Mouse (Mus musculus) heart, adult 11 months (tissue): ENCODE measurements around the gene Lcn10.

Experiments used
- DNase-seq: peaks from one replicate; pipeline ENCODE4 v3.0.0; 2022

Lcn10 gene

DNA sequence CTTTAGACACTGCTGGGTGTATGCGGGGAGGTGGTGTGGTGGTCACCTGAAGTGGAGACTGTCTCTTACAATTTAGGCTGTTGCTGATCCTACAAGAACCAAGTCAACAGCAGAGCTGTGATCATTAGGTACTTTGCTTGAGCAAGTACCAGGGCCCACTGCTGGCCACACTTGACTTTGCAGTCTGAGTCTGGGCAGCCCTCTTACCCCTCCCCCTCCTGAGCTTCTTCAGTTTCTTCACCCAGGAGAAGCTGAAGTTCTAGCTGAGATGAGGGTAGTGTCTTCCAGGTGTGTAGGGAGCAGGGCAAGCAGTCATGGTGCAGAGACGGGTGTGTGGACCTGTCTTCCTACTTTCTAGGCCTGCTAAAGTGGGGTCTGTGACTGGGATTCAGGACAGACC, 25.6 kb downstream of the Lcn10 start:
- peak; percentile 89 for DNase-seq

DNA sequence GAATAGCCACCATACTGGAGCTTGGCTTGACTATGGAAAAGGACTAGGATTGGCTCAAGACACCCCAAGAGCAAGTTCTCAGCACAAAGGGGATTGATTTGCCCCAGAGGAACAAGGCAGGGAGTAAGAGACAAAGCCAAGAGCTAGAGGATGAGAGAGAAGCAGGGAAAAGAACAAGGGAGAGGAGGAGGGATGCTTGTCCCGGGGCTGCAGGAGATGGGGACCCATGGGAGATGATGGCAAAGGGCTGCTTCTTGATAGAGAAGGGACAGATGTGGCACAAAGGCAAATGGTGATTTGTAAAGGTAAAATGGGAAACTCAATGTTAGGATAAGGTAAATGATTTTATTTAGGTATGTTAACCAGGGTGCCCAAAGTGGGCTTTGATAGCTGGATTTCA, 26.5 kb downstream of the Lcn10 start:
- peak; percentile 80 for DNase-seq

DNA sequence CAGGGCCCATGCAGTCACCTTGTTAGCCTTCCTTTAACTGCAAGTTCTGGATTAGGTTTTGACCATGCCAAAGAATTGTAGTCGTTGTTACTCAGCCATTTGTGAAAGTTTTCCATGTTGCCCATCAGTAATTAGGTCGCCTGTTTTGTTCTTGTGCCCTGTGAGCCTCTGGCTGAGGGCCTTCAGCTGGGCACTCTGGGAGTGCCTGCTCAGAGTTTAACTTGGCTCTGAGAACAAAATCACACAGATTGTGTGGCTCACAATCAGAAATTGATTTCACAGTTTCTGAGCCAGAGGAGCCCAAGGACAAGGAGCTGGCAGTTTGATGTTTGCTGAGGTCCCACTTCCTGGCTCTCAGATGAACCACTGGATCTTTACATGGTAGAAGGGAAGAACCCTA, 27.3 kb downstream of the Lcn10 start:
- DNase-seq: peak; percentile 56

DNA sequence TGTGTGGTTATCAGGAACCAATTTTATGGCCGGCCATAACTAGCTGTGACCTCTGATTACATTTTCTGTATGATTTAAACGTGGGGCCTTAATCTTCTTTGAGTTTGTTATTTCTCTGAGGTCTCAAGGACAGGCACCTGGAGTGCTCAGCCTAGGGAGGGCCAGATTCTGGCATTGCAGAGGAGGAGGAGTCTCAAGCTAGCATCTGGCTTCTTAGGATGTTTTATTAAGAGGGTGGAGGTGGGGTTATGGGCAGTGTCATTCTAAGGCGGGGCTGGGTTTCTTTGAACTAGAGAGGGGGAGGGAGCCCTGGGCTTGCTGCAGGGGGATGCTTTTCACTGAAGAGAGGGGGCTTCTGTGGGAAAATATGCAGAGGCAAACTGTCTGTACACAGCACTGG, 29.1 kb downstream of the Lcn10 start:
- DNase-seq: peak; percentile 80

DNA sequence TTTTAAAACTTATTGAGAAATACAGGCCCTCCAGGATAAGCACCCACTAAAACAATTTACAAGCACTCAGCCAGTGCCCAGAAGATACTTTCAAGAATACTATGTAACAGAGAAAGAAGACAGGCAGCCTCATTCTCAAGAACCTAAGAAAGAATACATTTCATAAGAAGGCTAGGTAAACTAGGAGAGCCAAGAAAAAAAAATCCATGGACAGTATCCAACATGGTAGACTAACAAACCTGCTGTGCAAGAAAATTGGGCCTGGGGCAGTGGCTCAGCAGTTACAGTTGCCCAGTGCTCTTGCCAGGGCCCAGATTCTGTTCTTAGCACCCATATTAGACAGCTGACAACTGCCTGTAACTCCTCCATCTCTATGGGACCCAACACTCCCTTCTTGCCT, 34.7 kb downstream of the Lcn10 start:
- no peak for DNase-seq

DNA sequence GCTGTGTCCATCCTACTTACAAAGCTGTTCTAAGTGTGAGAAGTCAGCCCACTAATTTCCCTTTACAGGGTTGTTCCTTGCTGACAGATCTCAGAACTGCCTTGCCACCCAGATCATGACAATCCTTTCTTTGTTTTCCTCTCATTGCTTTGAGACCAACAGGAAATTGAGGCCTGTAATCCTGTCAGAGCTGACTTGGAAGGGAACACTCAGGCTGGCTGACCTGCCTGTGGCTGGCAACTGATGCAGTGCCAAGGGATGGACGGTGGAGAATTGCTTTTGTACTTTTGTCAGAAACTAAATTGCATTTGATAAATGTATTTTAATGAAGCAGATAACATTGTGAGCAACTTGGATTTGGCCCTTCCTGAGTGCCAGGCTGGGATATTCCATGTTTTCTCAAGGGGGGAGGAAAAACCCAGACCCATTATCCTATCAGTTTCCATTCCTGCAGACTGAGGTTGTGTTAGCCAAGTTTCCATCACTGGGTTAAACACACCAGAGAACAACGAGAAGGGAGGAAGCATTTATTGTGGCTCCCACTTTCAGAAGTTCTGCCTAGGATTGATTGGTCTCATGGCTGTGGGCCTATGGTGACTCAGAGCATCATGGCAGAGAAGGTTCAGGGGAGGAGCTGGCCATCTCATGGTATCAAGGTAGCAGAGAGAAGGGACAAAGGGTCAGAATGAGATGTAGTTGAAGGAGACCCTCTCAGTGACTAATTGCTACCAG, 50.8 kb downstream of the Lcn10 start:
- DNase-seq: peak; percentile 72
